Mouse (Mus musculus) forebrain, embryonic 11.5 days (tissue): ENCODE data around the gene Usp1. TPM values are rescaled to one million over a fixed set of nuclear protein-coding genes. Genes with fewer than 3 reads are reported as not detected.
"Not testable (repeated sequence)": the region's sequence is repeated elsewhere in the genome, so short reads cannot be mapped to it uniquely, and the experiment has no call there.

ENCODE experiments used
- ATAC-seq: fragments of 200-750 bp; cut with Nextera tagmentation; replicated peaks from 2 replicates; pipeline ENCODE4 v1.8.0; 2017; ENCODE audit warnings: moderate TSS enrichment; ENCODE audit not compliant: low FRiP score
- DNase-seq: peaks from one replicate; pipeline ENCODE4 v3.0.0-alpha.2; 2017; ENCODE audit warnings: low spot score
- H3K27ac ChIP-seq: fragments of 300-500 bp; sonication (generic); 2 replicates; pipeline ENCODE4 v1.5.1; 2014; ENCODE audit warnings: low read depth, low read length
- H3K27me3 ChIP-seq: fragments of 300-500 bp; sonication (generic); 2 replicates; pipeline ENCODE4 v1.6.1; 2014; ENCODE audit warnings: mild to moderate bottlenecking, low read length, mixed read lengths; ENCODE audit not compliant: control insufficient read depth, insufficient read depth
- H3K36me3 ChIP-seq: fragments of 300-500 bp; sonication (generic); 2 replicates; pipeline ENCODE4 v1.6.1; 2014; ENCODE audit warnings: mild to moderate bottlenecking, low read length, moderate library complexity, mixed read lengths; ENCODE audit not compliant: control insufficient read depth, insufficient read depth
- H3K4me1 ChIP-seq: fragments of 300-500 bp; sonication (generic); replicated peaks from 2 replicates; pipeline ENCODE4 v1.6.1; 2014; ENCODE audit warnings: low read length, mixed read lengths; ENCODE audit not compliant: control insufficient read depth, insufficient read depth
- H3K4me2 ChIP-seq: fragments of 300-500 bp; sonication (generic); 2 replicates; pipeline ENCODE4 v1.6.1; 2014; ENCODE audit warnings: low read depth, mild to moderate bottlenecking, low read length, moderate library complexity, mixed read lengths; ENCODE audit not compliant: severe bottlenecking
- H3K4me3 ChIP-seq: fragments of 300-500 bp; sonication (generic); 2 replicates; pipeline ENCODE4 v1.5.1; 2014; ENCODE audit warnings: low read depth, low read length
- H3K9ac ChIP-seq: fragments of 300-500 bp; sonication (generic); 2 replicates; pipeline ENCODE4 v1.6.1; 2014; ENCODE audit warnings: low read length
- H3K9me3 ChIP-seq: fragments of 300-500 bp; sonication (generic); 2 replicates; pipeline ENCODE4 v1.6.1; 2016; ENCODE audit warnings: low read length, mixed read lengths; ENCODE audit not compliant: control insufficient read depth
- WGBS: fragments of 180-500 bp; shearing (Covaris S2); extraction: QIAGEN DNeasy Blood & Tissue Kit; methylation state at CpG from one replicate; pipeline ENCODE4 v1.1.7; 2014; 5-methylcytosine and 5-hydroxymethylcytosine counted together
- polyA plus RNA-seq: library from polyadenylated mRNA; unstranded; fragments of >200 nt; fragmentation: Nextera tagmentation; extraction: Ambion mirVana; gene quantifications from 2 replicates; pipeline ENCODE4 v1.2.1, GENCODE M21; 2014

The Usp1 gene
- polyA plus RNA-seq, 1 experiment from 2014 or later, result 153 TPM

DNA sequence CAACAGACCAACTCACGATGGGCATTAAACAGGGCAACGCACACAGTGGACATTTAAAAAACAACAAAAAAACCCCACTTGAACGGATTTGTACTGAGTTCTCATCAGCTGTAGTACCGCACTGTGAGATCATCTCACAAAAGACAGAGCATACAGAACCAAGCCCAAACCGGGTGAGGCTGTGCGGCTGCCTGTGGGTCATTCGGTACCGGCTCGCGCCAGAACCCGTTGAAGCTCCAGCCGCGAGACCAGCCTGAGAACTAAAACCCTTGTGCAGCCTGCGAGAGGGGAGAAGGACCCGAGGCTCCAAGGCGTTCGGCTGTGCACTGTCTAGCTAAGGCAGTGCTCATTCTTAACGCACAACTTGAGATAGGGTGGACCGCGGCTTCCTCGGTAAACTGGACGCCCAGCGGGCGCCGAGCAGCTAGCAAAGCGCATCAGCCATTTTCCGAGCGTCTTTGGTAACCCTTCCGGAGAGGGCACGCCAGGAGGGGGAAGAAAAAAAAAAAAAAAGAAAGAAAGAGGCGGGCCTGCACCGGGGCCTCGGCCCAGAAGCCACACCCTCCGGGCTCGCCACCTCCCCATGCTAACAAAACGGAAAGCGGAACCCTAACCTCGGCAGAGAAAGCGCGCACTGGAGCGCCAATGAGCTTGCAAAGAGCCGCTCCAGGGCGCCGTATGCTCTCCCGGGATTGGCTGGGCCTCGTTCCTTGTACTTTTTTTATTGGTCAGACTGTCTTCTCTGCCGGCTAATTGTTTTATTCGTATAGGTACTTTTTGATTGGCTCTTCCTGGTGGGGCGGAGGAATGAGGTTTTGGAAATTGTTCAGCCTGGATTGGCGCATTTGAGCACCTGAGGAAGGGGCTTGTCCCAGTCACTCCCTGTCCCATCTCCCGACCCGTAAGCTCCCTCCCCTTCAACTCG is 705 bp upstream of the Usp1 start:
- H3K36me3 ChIP-seq, result no peaks in the 10 kb centered on the region
- no peaks in the 10 kb centered on the region for H3K9me3 ChIP-seq
- WGBS, result under 1% methylated on average over 52 of the region's 53 CpGs
- peak overlapping the region; percentile 73 for H3K4me2 ChIP-seq
- peak; percentile 96 for ATAC-seq
- H3K27me3 ChIP-seq, result no peaks in the 10 kb centered on the region
- peak; percentile 99 for DNase-seq
- peak overlapping the region; percentile 95 for H3K9ac ChIP-seq
- H3K4me1 ChIP-seq, result no peaks in the 10 kb centered on the region
- H3K27ac ChIP-seq, result peak overlapping the region; percentile 99
- peak overlapping the region; percentile 99 for H3K4me3 ChIP-seq

DNA sequence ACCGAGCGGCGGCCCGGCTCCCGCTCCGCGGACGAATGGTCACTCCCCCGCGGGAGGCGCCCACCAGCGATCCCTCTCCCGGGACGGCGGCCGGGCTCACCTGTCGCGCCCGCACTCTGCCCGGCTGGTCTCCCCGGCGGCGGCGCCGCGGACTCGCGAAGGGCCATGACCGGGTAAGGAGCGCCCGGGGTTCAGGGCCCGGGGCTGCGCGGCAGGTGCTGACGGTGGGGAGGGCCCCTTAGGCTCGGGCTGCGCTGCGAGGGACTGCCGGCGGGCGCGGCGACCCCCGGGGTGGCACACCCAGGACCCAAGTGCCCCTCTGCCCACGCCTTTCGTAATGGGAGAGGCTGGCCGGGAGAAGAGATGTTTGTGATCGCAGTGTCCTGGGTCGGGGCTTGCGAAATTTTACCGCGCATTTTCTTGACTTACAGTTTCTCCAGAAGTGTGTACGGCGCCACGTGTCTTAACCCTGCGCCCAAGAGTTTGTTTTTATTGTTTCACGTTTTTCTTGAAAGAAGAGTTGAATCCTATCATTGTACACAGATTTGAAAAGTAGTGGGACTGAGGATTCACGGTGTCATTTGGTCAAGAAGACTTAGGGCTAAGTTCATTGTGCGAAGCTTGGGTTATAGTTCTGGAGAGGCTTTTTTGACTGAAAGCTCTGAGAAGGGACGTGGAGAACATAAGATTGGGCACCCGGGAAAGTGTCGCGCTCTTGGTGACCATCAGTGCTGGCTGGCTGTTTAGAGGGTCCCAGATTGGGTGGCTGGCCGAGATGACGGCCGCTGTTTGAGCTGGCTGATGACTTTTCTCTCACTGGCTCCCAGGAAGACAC is 678 bp downstream of the Usp1 start:
- H3K9me3 ChIP-seq, result no peaks in the 10 kb centered on the region
- no peaks in the 10 kb centered on the region for H3K36me3 ChIP-seq
- no peaks in the 10 kb centered on the region for H3K4me1 ChIP-seq
- H3K4me3 ChIP-seq, result peak overlapping the region; percentile 99
- H3K4me2 ChIP-seq, result peak overlapping the region; percentile 73
- peak; percentile 62 for DNase-seq
- ATAC-seq, result peak; percentile 17; the same call in 1 of the 2 replicates
- H3K9ac ChIP-seq, result peak overlapping the region; percentile 95
- peak overlapping the region; percentile 99 for H3K27ac ChIP-seq
- no peaks in the 10 kb centered on the region for H3K27me3 ChIP-seq
- WGBS, result under 1% methylated on average over 58 of the region's 66 CpGs

- H3K36me3 ChIP-seq, result no peaks in the 10 kb centered on the region
- H3K4me2 ChIP-seq, result peak overlapping the region; percentile 73
- ATAC-seq (no peak), DNase-seq (no peak)
- H3K27ac ChIP-seq, result no peak overlapping the region
- H3K4me1 ChIP-seq, result no peaks in the 10 kb centered on the region
- peak overlapping the region; percentile 99 for H3K4me3 ChIP-seq
- 0% methylated on average over 2 of the region's 2 CpGs for WGBS
- no peaks in the 10 kb centered on the region for H3K27me3 ChIP-seq
- no peaks in the 10 kb centered on the region for H3K9me3 ChIP-seq
- H3K9ac ChIP-seq, result peak overlapping the region; percentile 95
These were observed 1.2 kb downstream of the Usp1 start for GRCm38 (mm10) chr4:98924906-98925178.

GRCm38 (mm10) chr4:98925250-98925781 is 1.7 kb downstream of the Usp1 start:
- peak overlapping the region; percentile 73 for H3K4me2 ChIP-seq
- WGBS, result 24% methylated on average over 6 of the region's 6 CpGs
- peak overlapping the region; percentile 99 for H3K4me3 ChIP-seq
- no peaks in the 10 kb centered on the region for H3K27me3 ChIP-seq
- H3K36me3 ChIP-seq, result peaks cover 1% of the 10 kb centered on the region; the same call in 1 of the 2 replicates
- no peaks in the 10 kb centered on the region for H3K9me3 ChIP-seq
- no peak overlapping the region for H3K27ac ChIP-seq
- H3K4me1 ChIP-seq, result no peaks in the 10 kb centered on the region
- H3K9ac ChIP-seq, result peak overlapping the region; percentile 95
- DNase-seq (no peak), ATAC-seq (no peak)

DNA sequence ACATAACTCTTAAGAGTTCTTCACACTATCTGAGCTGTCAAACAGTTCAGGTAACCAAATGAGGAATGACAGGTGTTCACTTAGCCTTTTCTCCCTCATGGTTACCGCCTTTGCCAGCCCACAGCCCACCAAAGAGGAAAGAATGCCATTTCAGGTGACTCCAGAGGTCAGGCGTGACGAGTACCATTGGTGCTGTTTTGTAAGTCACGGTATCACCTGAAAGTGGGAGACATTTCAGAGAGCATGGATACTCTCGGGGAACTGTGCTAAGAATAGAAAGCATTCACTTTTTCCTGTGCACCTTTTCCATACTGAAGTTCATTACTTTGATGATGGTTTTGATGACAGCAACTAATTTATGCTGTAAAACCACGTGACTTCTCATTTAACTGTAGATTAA is 12.4 kb downstream of the Usp1 start:
- no peaks in the 10 kb centered on the region for H3K27me3 ChIP-seq
- no peak overlapping the region for H3K4me3 ChIP-seq
- no peaks in the 10 kb centered on the region for H3K4me1 ChIP-seq
- H3K36me3 ChIP-seq, result peaks cover 7% of the 10 kb centered on the region; the same call in 1 of the 2 replicates
- DNase-seq, result no peak
- H3K9ac ChIP-seq, result no peak overlapping the region
- ATAC-seq, result no peak
- no peak overlapping the region for H3K27ac ChIP-seq
- WGBS, result 89% methylated on average over 6 of the region's 6 CpGs
- no peaks in the 10 kb centered on the region for H3K9me3 ChIP-seq
- no peak overlapping the region for H3K4me2 ChIP-seq

DNA sequence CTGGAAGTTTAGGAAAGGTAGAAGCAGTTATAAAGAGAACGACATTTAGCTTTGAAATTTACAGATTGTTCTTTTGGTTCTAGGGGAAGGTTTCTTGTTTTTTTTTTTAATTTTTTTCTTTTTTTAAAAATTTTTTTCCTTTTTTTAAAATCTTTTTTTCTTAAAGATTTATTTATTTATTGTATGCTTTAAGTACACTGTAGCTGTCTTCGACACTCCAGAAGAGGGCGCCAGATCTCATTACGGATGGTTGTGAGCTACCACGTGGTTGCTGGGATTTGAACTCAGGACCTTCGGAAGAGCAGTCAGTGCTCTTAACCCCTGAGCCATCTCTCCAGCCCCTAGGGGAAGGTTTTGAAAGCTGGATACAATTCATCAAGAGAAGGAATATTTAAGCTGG is 14.6 kb downstream of the Usp1 start:
- H3K4me3 ChIP-seq, H3K4me2 ChIP-seq, H3K4me1 ChIP-seq, DNase-seq, H3K36me3 ChIP-seq, H3K27me3 ChIP-seq, H3K9ac ChIP-seq, H3K27ac ChIP-seq, H3K9me3 ChIP-seq, ATAC-seq: not testable (repeated sequence)
- 89% methylated on average over 6 of the region's 6 CpGs for WGBS

DNA sequence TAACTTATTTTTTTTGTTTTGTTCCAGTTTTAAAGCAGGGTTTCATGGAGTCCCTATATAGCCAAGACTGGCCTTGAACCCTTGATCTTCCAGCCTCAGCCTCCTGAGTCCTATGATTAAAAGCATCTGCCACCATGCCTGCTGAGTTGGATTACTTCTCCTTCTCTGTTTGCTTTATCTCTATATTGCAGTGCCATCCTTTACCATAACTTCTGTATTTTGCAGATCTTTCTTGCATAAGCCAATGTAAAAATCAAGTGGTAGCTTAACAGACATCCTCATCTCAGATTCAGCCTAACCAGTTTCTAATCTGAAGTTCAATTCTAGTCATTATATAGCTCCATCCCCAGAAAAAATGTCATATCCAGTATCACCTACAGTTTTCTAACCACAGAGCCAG is 27.0 kb downstream of the Usp1 start:
- Histone ChIP-seq H3K4me1 (no peaks in the 10 kb centered on the region), H3K4me3 (no peak overlapping the region), H3K36me3 (peaks cover 3% of the 10 kb centered on the region; the same call in 1 of the 2 replicates), H3K27me3 (no peaks in the 10 kb centered on the region), H3K27ac (no peak overlapping the region), H3K9me3 (no peaks in the 10 kb centered on the region), H3K9ac (no peak overlapping the region), H3K4me2 (no peak overlapping the region)
- no peak for ATAC-seq
- no peak for DNase-seq

GRCm38 (mm10) chr4:98955986-98956385 is 32.4 kb downstream of the Usp1 start:
- no peak overlapping the region for H3K4me2 ChIP-seq
- no peak overlapping the region for H3K4me3 ChIP-seq
- H3K9ac ChIP-seq, result no peak overlapping the region
- H3K27me3 ChIP-seq, result no peaks in the 10 kb centered on the region
- DNase-seq, result no peak
- 96% methylated on average over 8 of the region's 8 CpGs for WGBS
- H3K27ac ChIP-seq, result no peak overlapping the region
- peaks cover 8% of the 10 kb centered on the region; the same call in 1 of the 2 replicates for H3K36me3 ChIP-seq
- no peaks in the 10 kb centered on the region for H3K9me3 ChIP-seq
- ATAC-seq, result no peak
- no peaks in the 10 kb centered on the region for H3K4me1 ChIP-seq
